ENCODE assay signal across 8 mouse cellular contexts in the genomic region with DNA sequence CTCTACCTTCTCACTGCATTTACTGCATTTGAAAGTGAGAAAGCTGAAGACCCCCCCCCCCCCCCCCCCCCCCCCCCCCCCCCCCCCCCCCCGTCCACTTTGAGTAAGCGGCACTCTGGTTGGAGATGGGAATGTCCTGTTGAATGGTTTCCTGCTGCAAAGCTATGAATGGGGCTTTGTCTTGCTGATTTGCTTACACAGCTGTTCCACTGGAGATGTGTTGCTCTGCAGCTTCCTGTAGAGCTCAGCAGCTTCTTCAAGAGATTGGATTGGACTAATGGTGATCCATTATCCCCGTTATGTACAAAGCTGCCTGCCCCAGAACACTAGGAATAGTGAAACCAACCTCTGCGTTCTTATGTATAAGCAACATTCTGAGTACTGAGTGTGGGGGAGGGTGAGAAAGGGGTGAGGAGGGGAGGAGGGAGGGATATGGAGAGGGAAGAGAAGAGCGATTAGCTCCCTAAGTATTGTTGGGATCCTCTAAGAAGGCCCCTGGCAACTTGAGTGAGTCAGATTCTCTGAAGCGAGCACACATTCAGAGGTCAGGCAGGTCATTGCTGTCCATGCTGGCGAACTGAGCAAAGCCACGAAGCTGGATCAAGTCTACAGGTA. TPM values are rescaled to one million over a fixed set of nuclear protein-coding genes. Genes with fewer than 3 reads are reported as not detected.
DNase-seq lines count a peak whose midpoint lies in the region; ATAC-seq and TF ChIP-seq lines count a peak whose summit lies in the region.

No protein-coding gene starts in this region.

- H3K36me3 ChIP-seq in heart, adult 2 months (ENCODE audit: control insufficient read depth, insufficient read depth, low read length), result no peaks in the 10 kb centered on the region
- no peaks in the 10 kb centered on the region for H3K36me3 ChIP-seq in embryonic facial prominence, embryonic 14.5 days (ENCODE audit: control insufficient read depth, insufficient read depth, low read length)
- no peaks in the 10 kb centered on the region for H3K36me3 ChIP-seq in intestine, embryonic 14.5 days (ENCODE audit: control insufficient read depth, insufficient read depth, low read length)
- H3K36me3 ChIP-seq in neural tube, embryonic 11.5 days (ENCODE audit: control insufficient read depth, insufficient read depth, low read length), result no peaks in the 10 kb centered on the region

- H3K27ac ChIP-seq in heart, adult 2 months, result no peak overlapping the region
- peak overlapping the region; percentile 46 for H3K27ac ChIP-seq in embryonic facial prominence, embryonic 14.5 days (replicated peaks; ENCODE audit: low read depth, low read length)
- H3K27ac ChIP-seq in intestine, embryonic 14.5 days (ENCODE audit: low read depth), result peak overlapping the region; percentile 64
- H3K27ac ChIP-seq in neural tube, embryonic 11.5 days (ENCODE audit: low read depth, low read length), result peak overlapping the region; percentile 62

- intact Hi-C loops in heart, adult 2 months (cut with DNase I), result loop anchor here (5.0 kb wide), 1 partner anchor 260 kb away; no protein-coding TSS in a partner anchor

- H3K4me2 ChIP-seq in embryonic facial prominence, embryonic 14.5 days (ENCODE audit: low read depth, low read length), result peak overlapping the region; percentile 23; the same call in 1 of the 2 replicates
- H3K4me2 ChIP-seq in intestine, embryonic 14.5 days (ENCODE audit: low read length), result peak overlapping the region; percentile 30; the same call in 1 of the 2 replicates
- peak overlapping the region; percentile 22; the same call in 1 of the 2 replicates for H3K4me2 ChIP-seq in neural tube, embryonic 11.5 days (ENCODE audit: low read depth)

- H3K4me3 ChIP-seq in heart, adult 2 months, result no peak overlapping the region
- no peak overlapping the region for H3K4me3 ChIP-seq in embryonic facial prominence, embryonic 14.5 days (ENCODE audit: low read depth, low read length)
- no peak overlapping the region for H3K4me3 ChIP-seq in intestine, embryonic 14.5 days (ENCODE audit: low read depth, low read length)
- no peak overlapping the region for H3K4me3 ChIP-seq in neural tube, embryonic 11.5 days (ENCODE audit: low read depth, low read length)

- H3K4me1 ChIP-seq in heart, adult 2 months (ENCODE audit: control insufficient read depth, insufficient read depth, low read length), result peaks cover 1% of the 10 kb centered on the region; the same call in 1 of the 2 replicates
- H3K4me1 ChIP-seq in embryonic facial prominence, embryonic 14.5 days (ENCODE audit: control insufficient read depth, insufficient read depth, low read length), result 0 out of 2 replicates have a peak, but pooled peaks cover 2% of the 10 kb centered on the region
- no peaks in the 10 kb centered on the region; the same call in 1 of the 2 replicates for H3K4me1 ChIP-seq in intestine, embryonic 14.5 days (replicated peaks; ENCODE audit: control insufficient read depth, insufficient read depth, low read length)
- peaks cover 3% of the 10 kb centered on the region; the same call in 1 of the 2 replicates for H3K4me1 ChIP-seq in neural tube, embryonic 11.5 days (ENCODE audit: control insufficient read depth, insufficient read depth, low read length)

- TF ChIP-seq EP300 in heart, adult 2 months (IDR thresholded peaks at IDR 0.05; ENCODE audit: insufficient read depth, low read depth, low read length), result no peak

- DNase-seq in heart, adult 8-10 months (ENCODE audit: low spot score), result peak; percentile 26
- no peak for DNase-seq in heart, adult 2 months
- DNase-seq in embryonic facial prominence, embryonic 14.5 days (ENCODE audit: low spot score), result peak; percentile 86
- DNase-seq in intestine, embryonic 14.5 days (ENCODE audit: low spot score), result peak; percentile 62
- peak; percentile 77 for DNase-seq in neural tube, embryonic 11.5 days (ENCODE audit: low spot score)
- DNase-seq in right cerebral cortex, postnatal 36 days (ENCODE audit: low spot score in 2 of 2), result no peak
- no peak for DNase-seq in urinary bladder, postnatal 25 days (ENCODE audit: low spot score)
- no peak for DNase-seq in frontal cortex, postnatal 25 days (ENCODE audit: low spot score in 2 of 2)

- H3K9ac ChIP-seq in heart, adult 2 months (ENCODE audit: low read depth, low read length), result no peak overlapping the region
- no peak overlapping the region for H3K9ac ChIP-seq in embryonic facial prominence, embryonic 14.5 days (ENCODE audit: low read depth, low read length)
- no peak overlapping the region for H3K9ac ChIP-seq in intestine, embryonic 14.5 days (ENCODE audit: low read length)
- H3K9ac ChIP-seq in neural tube, embryonic 11.5 days (ENCODE audit: low read length), result 0 out of 2 replicates have a peak overlapping the region, but pooled peaks have one; percentile 1

- no peak for TF ChIP-seq CTCF in heart, adult 2 months (IDR thresholded peaks at IDR 0.05)

- no peaks in the 10 kb centered on the region for H3K79me2 ChIP-seq in heart, adult 2 months (replicated peaks; ENCODE audit: control insufficient read depth, insufficient read depth, low read length)

- peak; percentile 92 for ATAC-seq in embryonic facial prominence, embryonic 14.5 days (ENCODE audit: low read depth)
- peak; percentile 89 for ATAC-seq in intestine, embryonic 14.5 days (replicated peaks; ENCODE audit: low FRiP score, low TSS enrichment, low read depth)
- peak; percentile 93 for ATAC-seq in neural tube, embryonic 11.5 days (ENCODE audit: insufficient read depth, low FRiP score, low TSS enrichment)

- no peaks in the 10 kb centered on the region for H3K27me3 ChIP-seq in heart, adult 2 months (ENCODE audit: control insufficient read depth, insufficient read depth, low read length)
- H3K27me3 ChIP-seq in embryonic facial prominence, embryonic 14.5 days (replicated peaks; ENCODE audit: control insufficient read depth, insufficient read depth, low read length), result no peaks in the 10 kb centered on the region
- H3K27me3 ChIP-seq in intestine, embryonic 14.5 days (replicated peaks; ENCODE audit: control insufficient read depth, insufficient read depth, low read length), result no peaks in the 10 kb centered on the region
- H3K27me3 ChIP-seq in neural tube, embryonic 11.5 days (ENCODE audit: control insufficient read depth, insufficient read depth, low read length), result no peaks in the 10 kb centered on the region

- H3K9me3 ChIP-seq in embryonic facial prominence, embryonic 14.5 days (ENCODE audit: control insufficient read depth, low read length), result no peaks in the 10 kb centered on the region
- H3K9me3 ChIP-seq in intestine, embryonic 14.5 days (ENCODE audit: control insufficient read depth, low read length), result no peaks in the 10 kb centered on the region
- no peaks in the 10 kb centered on the region for H3K9me3 ChIP-seq in neural tube, embryonic 11.5 days (ENCODE audit: control insufficient read depth, low read length)

- TF ChIP-seq POLR2A in heart, adult 2 months (IDR thresholded peaks at IDR 0.05; ENCODE audit: insufficient read depth, low read depth, low read length), result no peak

- 34% methylated on average over 7 of the region's 8 CpGs for WGBS in heart, adult 2 months
- WGBS in embryonic facial prominence, embryonic 14.5 days, result 12% methylated on average over 6 of the region's 8 CpGs
- WGBS in intestine, embryonic 14.5 days, result 31% methylated on average over 6 of the region's 8 CpGs
- WGBS in neural tube, embryonic 11.5 days, result 6% methylated on average over 7 of the region's 8 CpGs

RNA-seq across cellular contexts. Expression of a gene that starts 5.0 kb away (rescaled TPM):
- not detected for total RNA-seq in heart, adult 8-10 months (2022)
- not detected for total RNA-seq in heart, adult 2 months (2021)
- not detected in 2 replicates for polyA plus RNA-seq in heart, adult 2 months (2012; rRNA removed)
- polyA plus RNA-seq in embryonic facial prominence, embryonic 14.5 days (2014; fragmentation: Nextera tagmentation; extraction: Ambion mirVana), result 0.47 TPM in 1 of 2 replicates, not detected in the other
- polyA plus RNA-seq in intestine, embryonic 14.5 days (2014; fragmentation: Nextera tagmentation; extraction: Ambion mirVana), result not detected in 2 replicates
- polyA plus RNA-seq in neural tube, embryonic 11.5 days (2014; fragmentation: Nextera tagmentation; extraction: Ambion mirVana), result not detected in 2 replicates

RNA-seq across cellular contexts. Expression of a gene that starts 26.3 kb away (rescaled TPM):
- total RNA-seq in heart, adult 8-10 months (2022), result 10 to 100 TPM; 53.8 to 58.9 (median 56.7) TPM
- total RNA-seq in heart, adult 2 months (2021), result 10 to 100 TPM; 48.3 to 59.1 TPM
- 38.7 and 39.0 TPM in 2 replicates for polyA plus RNA-seq in heart, adult 2 months (2012; rRNA removed)
- 56.8 and 59.0 TPM in 2 replicates for polyA plus RNA-seq in embryonic facial prominence, embryonic 14.5 days (2014; fragmentation: Nextera tagmentation; extraction: Ambion mirVana)
- 58.5 and 59.4 TPM in 2 replicates for polyA plus RNA-seq in intestine, embryonic 14.5 days (2014; fragmentation: Nextera tagmentation; extraction: Ambion mirVana)
- polyA plus RNA-seq in neural tube, embryonic 11.5 days (2014; fragmentation: Nextera tagmentation; extraction: Ambion mirVana), result 76.3 and 78.2 TPM in 2 replicates

RNA-seq across cellular contexts. Expression of a gene that starts 41.2 kb away (rescaled TPM):
- 100 to 1,000 TPM; 165 to 223 (median 203) TPM for total RNA-seq in heart, adult 8-10 months (2022)
- total RNA-seq in heart, adult 2 months (2021), result 100 to 1,000 TPM; 182 to 219 TPM
- 122 and 281 TPM in 2 replicates for polyA plus RNA-seq in heart, adult 2 months (2012; rRNA removed)
- 108 and 117 TPM in 2 replicates for polyA plus RNA-seq in embryonic facial prominence, embryonic 14.5 days (2014; fragmentation: Nextera tagmentation; extraction: Ambion mirVana)
- polyA plus RNA-seq in intestine, embryonic 14.5 days (2014; fragmentation: Nextera tagmentation; extraction: Ambion mirVana), result 183 and 203 TPM in 2 replicates
- polyA plus RNA-seq in neural tube, embryonic 11.5 days (2014; fragmentation: Nextera tagmentation; extraction: Ambion mirVana), result 68.9 and 73.1 TPM in 2 replicates

RNA-seq across cellular contexts. Expression of a gene that starts 50.7 kb away (rescaled TPM):
- total RNA-seq in heart, adult 8-10 months (2022), result 10 to 100 TPM; 26.5 to 30.0 (median 27.4) TPM
- 10 to 100 TPM; 23.1 to 30.8 TPM for total RNA-seq in heart, adult 2 months (2021)
- polyA plus RNA-seq in heart, adult 2 months (2012; rRNA removed), result 14.0 and 20.6 TPM in 2 replicates
- polyA plus RNA-seq in embryonic facial prominence, embryonic 14.5 days (2014; fragmentation: Nextera tagmentation; extraction: Ambion mirVana), result 4.5 and 4.9 TPM in 2 replicates
- polyA plus RNA-seq in intestine, embryonic 14.5 days (2014; fragmentation: Nextera tagmentation; extraction: Ambion mirVana), result 6.2 and 6.5 TPM in 2 replicates
- 0.99 and 1.5 TPM in 2 replicates for polyA plus RNA-seq in neural tube, embryonic 11.5 days (2014; fragmentation: Nextera tagmentation; extraction: Ambion mirVana)

Comparison
In these comparisons a context has a peak if more than half of its experiments do, and no peak if none do; other contexts are left out.
1. DNase-seq: peak in heart, adult 8-10 months (single experiment), embryonic facial prominence, embryonic 14.5 days (single experiment), intestine, embryonic 14.5 days (single experiment) and neural tube, embryonic 11.5 days (single experiment); none in heart, adult 2 months (0 of 2), right cerebral cortex, postnatal 36 days (0 of 2), urinary bladder, postnatal 25 days (single experiment) and frontal cortex, postnatal 25 days (0 of 2).
2. Peak in every context shown above with its lines, with median percentiles within 50 percentile points of each other: ATAC-seq and H3K4me2 ChIP-seq.